Mouse (Mus musculus) liver, adult 2 months (tissue): ENCODE measurements around the gene Klhl1. TPM values are rescaled to one million over a fixed set of nuclear protein-coding genes. Genes with fewer than 3 reads are reported as not detected.

ENCODE experiments used
- DNase-seq: peaks from one replicate; pipeline ENCODE4 v3.0.0-alpha.2; 2011; ENCODE audit warnings: low read depth, low spot score; ENCODE audit errors: extremely low read depth
- H3K27ac ChIP-seq: fragments of 200-500 bp; replicated peaks from 2 replicates; pipeline ENCODE4 v1.5.1; 2012; ENCODE audit warnings: low read depth, mild to moderate bottlenecking, control low read depth, inconsistent platforms, low read length; ENCODE audit not compliant: insufficient read depth
- H3K27me3 ChIP-seq: fragments of 200-500 bp; 2 replicates; pipeline ENCODE4 v1.6.1; 2012; ENCODE audit warnings: mild to moderate bottlenecking, moderate library complexity, low read length, inconsistent platforms; ENCODE audit not compliant: control insufficient read depth, insufficient read depth
- H3K36me3 ChIP-seq: fragments of 200-500 bp; 2 replicates; pipeline ENCODE4 v1.6.1; 2012; ENCODE audit warnings: low read length, inconsistent platforms; ENCODE audit not compliant: control insufficient read depth, insufficient read depth
- H3K4me1 ChIP-seq: fragments of 200-500 bp; 2 replicates; pipeline ENCODE4 v1.6.1; 2011; ENCODE audit warnings: low read length; ENCODE audit not compliant: control insufficient read depth, insufficient read depth
- H3K4me3 ChIP-seq: fragments of 200-500 bp; 2 replicates; pipeline ENCODE4 v1.5.1; 2011; ENCODE audit warnings: low read depth, mild to moderate bottlenecking, control low read depth, low read length, moderate library complexity; ENCODE audit not compliant: insufficient read depth
- H3K79me2 ChIP-seq: fragments of 200-500 bp; 2 replicates; pipeline ENCODE4 v1.6.1; 2012; ENCODE audit warnings: inconsistent platforms, mild to moderate bottlenecking, low read length, moderate library complexity; ENCODE audit not compliant: control insufficient read depth, insufficient read depth
- H3K9ac ChIP-seq: fragments of 200-500 bp; 2 replicates; pipeline ENCODE4 v1.6.1; 2012; ENCODE audit warnings: low read depth, mild to moderate bottlenecking, control low read depth, inconsistent platforms, low read length
- CTCF ChIP-seq: fragments of 200-500 bp; IDR thresholded peaks from 2 replicates; pipeline ENCODE4 v1.5.1; 2011; ENCODE audit warnings: low read depth, low read length, control low read depth
- POLR2A ChIP-seq: fragments of 200-500 bp; IDR thresholded peaks from 2 replicates; pipeline ENCODE4 v1.6.1; 2011; ENCODE audit warnings: low read length, control low read depth; ENCODE audit not compliant: insufficient read depth; ENCODE audit errors: extremely low read depth
- WGBS: fragments of 180-500 bp; shearing (Covaris S2); methylation state at CpG from one replicate; pipeline ENCODE4 v1.1.7; 2018; 5-methylcytosine and 5-hydroxymethylcytosine counted together
- polyA plus RNA-seq: library from polyadenylated mRNA; depleted of rRNA; stranded (reverse); fragments of >200 nt; gene quantifications from 2 replicates; pipeline ENCODE4 v1.2.3, GENCODE M21; 2012
- total RNA-seq: library from RNA; depleted of rRNA; stranded (reverse); fragments of >200 nt; gene quantifications from 2 replicates; pipeline ENCODE4 v1.2.3, GENCODE M21; 2014

Gene Klhl1
- total and polyA plus RNA-seq, 2 experiments = not detected

- TF ChIP-seq CTCF (no peak), POLR2A (no peak)
- no peak overlapping the region for H3K9ac ChIP-seq
- H3K4me3 ChIP-seq = no peak overlapping the region
- no peaks in the 10 kb centered on the region for H3K4me1 ChIP-seq
- no peaks in the 10 kb centered on the region for H3K79me2 ChIP-seq
- H3K27ac ChIP-seq = no peak overlapping the region
- WGBS = 84% methylated on average over 2 of the region's 2 CpGs
- DNase-seq = no peak
- H3K36me3 ChIP-seq = no peaks in the 10 kb centered on the region
- no peaks in the 10 kb centered on the region for H3K27me3 ChIP-seq
Observed at GRCm38 (mm10) chr14:96471812-96472211, 47.1 kb downstream of the Klhl1 start.

- DNase-seq = no peak
- Histone ChIP-seq H3K27ac (no peak overlapping the region), H3K4me1 (no peaks in the 10 kb centered on the region), H3K4me3 (no peak overlapping the region), H3K9ac (no peak overlapping the region), H3K36me3 (no peaks in the 10 kb centered on the region), H3K79me2 (no peaks in the 10 kb centered on the region), H3K27me3 (no peaks in the 10 kb centered on the region)
- TF ChIP-seq POLR2A (no peak), CTCF (no peak)
Observed at GRCm38 (mm10) chr14:96471336-96471735, 47.6 kb downstream of the Klhl1 start.

GRCm38 (mm10) chr14:96461756-96462155 lies 57.1 kb downstream of the Klhl1 start:
- DNase-seq = no peak
- no peak for TF ChIP-seq POLR2A
- TF ChIP-seq CTCF = no peak
- 59% methylated on average over 2 of the region's 2 CpGs for WGBS
- Histone ChIP-seq H3K27me3 (no peaks in the 10 kb centered on the region), H3K4me3 (no peak overlapping the region), H3K27ac (no peak overlapping the region), H3K36me3 (no peaks in the 10 kb centered on the region), H3K9ac (no peak overlapping the region), H3K79me2 (no peaks in the 10 kb centered on the region), H3K4me1 (no peaks in the 10 kb centered on the region)

GRCm38 (mm10) chr14:96392032-96392737 lies 126.7 kb downstream of the Klhl1 start:
- no peaks in the 10 kb centered on the region for H3K27me3 ChIP-seq
- H3K9ac ChIP-seq = no peak overlapping the region
- DNase-seq = no peak
- no peak overlapping the region for H3K27ac ChIP-seq
- TF ChIP-seq CTCF = no peak
- TF ChIP-seq POLR2A = no peak
- no peaks in the 10 kb centered on the region for H3K36me3 ChIP-seq
- H3K4me1 ChIP-seq = no peaks in the 10 kb centered on the region
- no peaks in the 10 kb centered on the region for H3K79me2 ChIP-seq
- H3K4me3 ChIP-seq = no peak overlapping the region

- no peak overlapping the region for H3K4me3 ChIP-seq
- no peaks in the 10 kb centered on the region for H3K79me2 ChIP-seq
- no peaks in the 10 kb centered on the region for H3K27me3 ChIP-seq
- no peaks in the 10 kb centered on the region for H3K4me1 ChIP-seq
- no peak for DNase-seq
- no peak overlapping the region for H3K9ac ChIP-seq
- TF ChIP-seq POLR2A = no peak
- TF ChIP-seq CTCF = no peak
- no peaks in the 10 kb centered on the region for H3K36me3 ChIP-seq
- WGBS = 75% methylated on average over 3 of the region's 3 CpGs
- H3K27ac ChIP-seq = no peak overlapping the region
Observed at GRCm38 (mm10) chr14:96362727-96363126, 156.2 kb downstream of the Klhl1 start.

GRCm38 (mm10) chr14:96348220-96348619 lies 170.7 kb downstream of the Klhl1 start:
- Histone ChIP-seq H3K27me3 (no peaks in the 10 kb centered on the region), H3K9ac (no peak overlapping the region), H3K79me2 (no peaks in the 10 kb centered on the region), H3K4me1 (no peaks in the 10 kb centered on the region), H3K4me3 (no peak overlapping the region), H3K27ac (no peak overlapping the region), H3K36me3 (no peaks in the 10 kb centered on the region)
- WGBS = 78% methylated on average over 1 of the region's 1 CpGs
- TF ChIP-seq CTCF (no peak), POLR2A (no peak)
- no peak for DNase-seq
